Mouse (Mus musculus): ENCODE data around the gene Pald1. TPM values are rescaled to one million over a fixed set of nuclear protein-coding genes. Genes with fewer than 3 reads are reported as not detected.

Gene Pald1
- polyA plus RNA-seq (2014; fragmentation: Nextera tagmentation; extraction: Ambion mirVana), result 10.0 and 15.6 TPM in 2 replicates

DNA sequence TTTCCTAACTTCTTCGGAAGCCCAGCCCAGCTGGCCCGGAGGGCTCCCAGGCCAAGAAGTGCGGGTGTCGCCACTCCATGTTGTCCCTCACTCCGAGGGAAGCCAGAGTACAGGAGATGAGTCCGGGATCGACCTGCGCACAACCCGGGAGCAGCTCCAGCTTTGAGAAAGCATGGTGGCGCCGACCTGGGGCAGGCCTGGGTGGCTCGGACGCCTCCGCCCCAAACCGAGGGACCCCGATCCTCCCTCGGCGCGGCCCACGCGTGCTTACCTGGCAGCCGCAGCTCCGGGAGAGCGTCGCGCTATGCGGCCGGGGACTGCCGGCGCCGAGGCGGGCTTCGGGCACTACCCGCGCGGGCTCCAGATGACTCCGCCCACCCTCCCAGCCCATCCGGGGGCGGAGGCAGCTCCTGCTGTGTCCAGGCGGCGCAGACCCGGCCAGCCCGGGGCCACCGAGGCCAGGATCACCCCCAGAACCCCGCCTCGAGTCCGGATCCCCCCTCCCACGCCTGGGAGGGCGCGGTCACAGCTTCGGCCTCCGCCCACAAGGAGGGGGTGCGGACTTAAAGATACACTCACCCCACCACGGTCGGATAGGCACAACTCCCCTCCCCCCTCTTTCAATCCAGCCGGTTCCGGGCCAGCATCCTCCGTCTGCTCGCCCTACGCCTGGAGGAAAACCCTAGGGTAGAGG lies at the start of gene Pald1:
Gene Pald1 (minus strand): TSS at position 510 of the 694 bp plus-strand sequence.
- H3K4me1 ChIP-seq (ENCODE audit: control insufficient read depth, insufficient read depth, low read length), result peaks cover 14% of the 10 kb centered on the region
- no peaks in the 10 kb centered on the region for H3K36me3 ChIP-seq (ENCODE audit: control insufficient read depth, insufficient read depth, low read length)
- no peaks in the 10 kb centered on the region for H3K27me3 ChIP-seq (replicated peaks; ENCODE audit: control insufficient read depth, insufficient read depth, low read length)
- peak; percentile 80 for DNase-seq (ENCODE audit: low spot score)
- peak; percentile 88 for ATAC-seq
- H3K4me2 ChIP-seq (ENCODE audit: low read length), result peak within 1 kb of the TSS; percentile 86
- H3K9ac ChIP-seq (ENCODE audit: low read length), result peak within 1 kb of the TSS; percentile 77
- H3K9me3 ChIP-seq (replicated peaks; ENCODE audit: control insufficient read depth, low read length), result no peaks in the 10 kb centered on the region
- peak within 1 kb of the TSS; percentile 60 for H3K4me3 ChIP-seq (ENCODE audit: low read depth, low read length)
- H3K27ac ChIP-seq (ENCODE audit: low read depth, low read length), result peak within 1 kb of the TSS; percentile 9
- under 1% methylated on average over 56 of the region's 60 CpGs for WGBS

DNA sequence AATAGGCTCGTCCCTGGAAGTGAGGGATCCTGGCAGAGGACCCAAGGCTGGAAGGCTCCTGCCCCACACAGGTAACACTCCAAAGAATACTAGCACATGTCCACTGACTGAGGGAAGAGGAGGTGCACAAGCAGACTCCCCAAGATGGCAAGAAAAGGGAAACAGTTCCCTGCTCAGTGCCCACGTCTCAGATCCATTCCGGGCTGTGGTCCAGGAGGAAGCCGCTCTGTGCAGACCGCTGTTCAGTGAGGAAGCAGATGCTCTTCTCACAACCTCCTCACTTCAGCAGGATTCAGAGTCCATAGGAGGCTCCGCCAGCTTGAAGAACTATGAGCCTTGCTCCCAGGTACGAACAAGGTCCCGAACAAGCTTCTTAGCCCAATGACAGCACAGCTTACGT lies 48.0 kb upstream of the Pald1 start:
- H3K27me3 ChIP-seq (replicated peaks; ENCODE audit: control insufficient read depth, insufficient read depth, low read length), result no peaks in the 10 kb centered on the region
- H3K36me3 ChIP-seq (ENCODE audit: control insufficient read depth, insufficient read depth, low read length), result peaks cover 55% of the 10 kb centered on the region
- no peak overlapping the region for H3K9ac ChIP-seq (ENCODE audit: low read length)
- ATAC-seq (no peak), DNase-seq (ENCODE audit: low spot score) (no peak)
- no peak overlapping the region for H3K4me2 ChIP-seq (ENCODE audit: low read length)
- no peaks in the 10 kb centered on the region for H3K4me1 ChIP-seq (ENCODE audit: control insufficient read depth, insufficient read depth, low read length)
- no peak overlapping the region for H3K4me3 ChIP-seq (ENCODE audit: low read depth, low read length)
- whole genome bisulfite sequencing, result 88% methylated on average over 9 of the region's 9 CpGs
- H3K27ac ChIP-seq (ENCODE audit: low read depth, low read length), result no peak overlapping the region
- no peaks in the 10 kb centered on the region for H3K9me3 ChIP-seq (replicated peaks; ENCODE audit: control insufficient read depth, low read length)

DNA sequence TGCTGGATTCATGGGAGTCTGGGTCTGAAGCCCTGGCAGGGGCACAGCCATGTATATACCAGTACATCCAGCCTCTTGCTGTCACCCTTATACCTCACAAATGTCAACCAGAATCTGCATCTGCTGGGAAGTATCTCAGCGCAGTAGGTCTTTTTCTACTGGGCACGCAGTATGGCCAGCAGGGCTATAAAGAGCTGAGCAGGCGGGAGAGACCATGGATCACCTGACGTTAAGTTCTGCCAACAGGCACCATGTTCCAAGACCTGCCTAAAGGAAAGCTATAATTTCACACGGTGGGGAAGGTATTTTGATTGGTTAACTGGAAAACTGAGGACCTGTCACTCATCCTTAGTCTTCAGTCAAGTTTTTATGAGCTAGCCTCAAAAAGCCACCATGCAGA lies 45.7 kb upstream of the Pald1 start:
- Histone ChIP-seq H3K4me3 (ENCODE audit: low read depth, low read length) (no peak overlapping the region), H3K27me3 (replicated peaks; ENCODE audit: control insufficient read depth, insufficient read depth, low read length) (no peaks in the 10 kb centered on the region), H3K27ac (ENCODE audit: low read depth, low read length) (no peak overlapping the region), H3K9me3 (replicated peaks; ENCODE audit: control insufficient read depth, low read length) (no peaks in the 10 kb centered on the region), H3K4me2 (ENCODE audit: low read length) (no peak overlapping the region), H3K9ac (ENCODE audit: low read length) (no peak overlapping the region), H3K36me3 (ENCODE audit: control insufficient read depth, insufficient read depth, low read length) (peaks cover 42% of the 10 kb centered on the region), H3K4me1 (ENCODE audit: control insufficient read depth, insufficient read depth, low read length) (peaks cover 7% of the 10 kb centered on the region)
- 87% methylated on average over 5 of the region's 5 CpGs for WGBS
- ATAC-seq (no peak), DNase-seq (ENCODE audit: low spot score) (no peak)

DNA sequence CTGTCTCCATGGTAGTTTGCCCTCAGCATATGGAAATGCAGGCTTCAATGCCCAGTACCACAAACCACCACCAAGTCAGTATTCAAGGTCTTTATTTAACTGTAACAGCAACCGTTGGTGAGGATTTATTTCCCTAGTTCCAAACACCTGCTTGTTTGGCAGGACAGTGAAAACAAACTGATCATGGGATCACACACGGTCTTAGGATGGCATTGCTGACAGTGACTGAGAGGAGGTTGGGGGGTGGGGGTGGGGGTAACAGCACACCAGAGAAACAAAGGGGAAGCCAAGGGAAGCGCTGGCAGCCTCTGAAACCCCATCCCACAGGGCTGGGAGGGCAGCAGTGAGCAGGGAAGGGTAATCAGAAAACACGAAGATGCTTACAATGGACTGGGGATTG lies 45.1 kb upstream of the Pald1 start:
- Histone ChIP-seq H3K27me3 (replicated peaks; ENCODE audit: control insufficient read depth, insufficient read depth, low read length) (no peaks in the 10 kb centered on the region), H3K27ac (ENCODE audit: low read depth, low read length) (no peak overlapping the region)
- 50% methylated on average over 4 of the region's 4 CpGs for WGBS

DNA sequence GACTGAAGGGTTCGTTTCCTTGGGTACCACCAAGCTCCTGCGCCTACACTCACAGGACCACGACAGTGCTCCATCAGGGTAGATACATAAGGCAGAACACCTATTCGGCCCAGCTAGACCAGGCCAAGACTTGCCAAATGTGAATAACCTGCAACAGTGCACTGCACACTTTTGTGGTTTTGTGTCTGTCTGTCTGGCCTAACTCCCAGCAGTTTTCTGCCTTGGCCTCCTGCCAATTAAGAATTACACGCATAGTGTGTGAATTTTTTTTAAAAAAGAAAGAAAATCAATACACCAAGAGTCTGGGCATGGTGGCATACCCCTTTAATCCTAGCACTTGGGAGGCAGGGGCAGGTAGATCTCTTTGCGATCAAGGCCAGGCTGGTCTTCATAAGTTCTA lies 44.6 kb upstream of the Pald1 start:
- Histone ChIP-seq H3K27me3 (replicated peaks; ENCODE audit: control insufficient read depth, insufficient read depth, low read length) (no peaks in the 10 kb centered on the region), H3K4me2 (ENCODE audit: low read length) (no peak overlapping the region), H3K9ac (ENCODE audit: low read length) (no peak overlapping the region), H3K9me3 (replicated peaks; ENCODE audit: control insufficient read depth, low read length) (no peaks in the 10 kb centered on the region), H3K4me3 (ENCODE audit: low read depth, low read length) (no peak overlapping the region), H3K36me3 (ENCODE audit: control insufficient read depth, insufficient read depth, low read length) (peaks cover 31% of the 10 kb centered on the region), H3K27ac (ENCODE audit: low read depth, low read length) (no peak overlapping the region), H3K4me1 (ENCODE audit: control insufficient read depth, insufficient read depth, low read length) (peaks cover 7% of the 10 kb centered on the region)
- DNase-seq (ENCODE audit: low spot score) (no peak), ATAC-seq (no peak)
- 87% methylated on average over 6 of the region's 6 CpGs for WGBS

More for the DNA sequence above, 45.1 kb upstream of the Pald1 start:
- Histone ChIP-seq H3K4me2 (ENCODE audit: low read length) (no peak overlapping the region), H3K4me1 (ENCODE audit: control insufficient read depth, insufficient read depth, low read length) (peaks cover 7% of the 10 kb centered on the region), H3K9ac (ENCODE audit: low read length) (no peak overlapping the region), H3K36me3 (ENCODE audit: control insufficient read depth, insufficient read depth, low read length) (peaks cover 35% of the 10 kb centered on the region), H3K9me3 (replicated peaks; ENCODE audit: control insufficient read depth, low read length) (no peaks in the 10 kb centered on the region), H3K4me3 (ENCODE audit: low read depth, low read length) (no peak overlapping the region)
- DNase-seq (ENCODE audit: low spot score), result no peak
- ATAC-seq, result no peak

DNA sequence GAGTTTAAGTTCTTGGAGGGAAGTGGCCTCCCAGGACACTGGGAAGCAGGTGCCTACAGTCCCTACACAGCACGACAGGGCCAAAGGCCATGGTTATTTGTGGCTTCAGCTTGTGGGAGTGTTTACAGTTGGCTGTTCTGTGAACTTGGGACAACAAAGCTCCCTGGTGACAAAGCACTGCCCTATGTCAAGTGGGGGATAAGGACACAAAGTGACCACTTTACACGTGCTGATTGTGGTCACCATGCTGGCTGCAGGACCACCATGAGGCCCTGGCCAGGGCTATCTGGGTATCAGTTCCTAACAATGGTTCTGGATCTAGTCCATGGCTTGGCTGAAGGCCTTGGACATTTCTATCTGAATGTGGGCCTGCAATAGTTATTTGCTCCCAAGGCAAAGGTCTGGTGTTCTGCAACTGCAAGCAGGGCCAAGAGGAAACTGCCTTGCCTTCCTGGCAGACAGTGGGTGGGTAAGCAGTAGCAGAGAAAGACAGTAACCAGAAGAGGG lies 43.0 kb upstream of the Pald1 start:
- no peak overlapping the region for H3K4me3 ChIP-seq (ENCODE audit: low read depth, low read length)
- H3K27me3 ChIP-seq (replicated peaks; ENCODE audit: control insufficient read depth, insufficient read depth, low read length), result no peaks in the 10 kb centered on the region
- H3K4me2 ChIP-seq (ENCODE audit: low read length), result no peak overlapping the region
- no peak overlapping the region for H3K9ac ChIP-seq (ENCODE audit: low read length)
- ATAC-seq, result no peak
- H3K27ac ChIP-seq (ENCODE audit: low read depth, low read length), result no peak overlapping the region
- no peaks in the 10 kb centered on the region for H3K9me3 ChIP-seq (replicated peaks; ENCODE audit: control insufficient read depth, low read length)
- 68% methylated on average over 2 of the region's 2 CpGs for whole genome bisulfite sequencing
- DNase-seq (ENCODE audit: low spot score), result no peak
- peaks cover 7% of the 10 kb centered on the region for H3K4me1 ChIP-seq (ENCODE audit: control insufficient read depth, insufficient read depth, low read length)
- peaks cover 20% of the 10 kb centered on the region for H3K36me3 ChIP-seq (ENCODE audit: control insufficient read depth, insufficient read depth, low read length)

DNA sequence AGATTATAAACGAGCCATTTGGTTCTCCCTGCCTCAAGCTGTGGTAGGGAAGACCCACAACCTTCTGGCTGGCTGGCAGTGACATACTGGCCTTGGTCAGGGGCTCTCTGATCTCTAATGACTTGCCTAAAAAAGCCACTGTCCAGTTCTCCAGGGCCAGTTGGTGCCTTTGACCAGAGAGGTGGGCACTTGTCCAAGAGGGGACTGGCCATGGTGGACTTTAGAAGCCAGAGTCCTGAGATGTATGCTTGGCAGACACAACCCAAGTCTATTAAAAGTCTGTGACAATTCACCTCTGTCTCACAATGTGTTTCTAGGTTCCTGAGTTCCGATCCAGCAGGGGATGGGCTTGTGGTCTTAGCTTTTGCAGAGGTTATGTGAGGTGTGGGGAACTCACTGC lies 41.7 kb upstream of the Pald1 start:
- H3K27me3 ChIP-seq (replicated peaks; ENCODE audit: control insufficient read depth, insufficient read depth, low read length), result peaks cover 7% of the 10 kb centered on the region
- WGBS, result 68% methylated on average over 2 of the region's 2 CpGs
- H3K4me2 ChIP-seq (ENCODE audit: low read length), result no peak overlapping the region
- DNase-seq (ENCODE audit: low spot score), result no peak
- no peak for ATAC-seq
- H3K4me3 ChIP-seq (ENCODE audit: low read depth, low read length), result no peak overlapping the region
- H3K9me3 ChIP-seq (replicated peaks; ENCODE audit: control insufficient read depth, low read length), result no peaks in the 10 kb centered on the region
- H3K4me1 ChIP-seq (ENCODE audit: control insufficient read depth, insufficient read depth, low read length), result peaks cover 7% of the 10 kb centered on the region
- H3K9ac ChIP-seq (ENCODE audit: low read length), result no peak overlapping the region
- H3K27ac ChIP-seq (ENCODE audit: low read depth, low read length), result no peak overlapping the region
- peaks cover 7% of the 10 kb centered on the region for H3K36me3 ChIP-seq (ENCODE audit: control insufficient read depth, insufficient read depth, low read length)

DNA sequence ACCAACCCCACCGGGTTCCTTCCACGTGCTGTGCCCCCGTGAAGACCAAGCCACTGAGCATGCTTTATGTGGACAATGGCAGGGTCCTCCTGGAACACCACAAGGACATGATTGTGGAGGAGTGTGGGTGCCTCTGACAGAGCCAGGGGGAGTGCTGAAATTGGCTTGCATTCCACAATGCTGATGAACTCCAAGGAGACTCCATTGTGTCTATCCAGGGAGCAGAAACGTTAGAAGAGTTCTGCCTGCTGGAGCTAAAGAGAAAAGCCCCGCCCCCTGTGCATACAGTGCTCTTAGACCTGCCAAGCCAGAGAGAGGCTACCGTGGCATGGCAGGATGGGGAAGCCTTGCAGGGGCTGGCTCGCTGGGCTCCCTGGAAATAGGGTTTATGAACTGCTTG lies 41.2 kb upstream of the Pald1 start:
- H3K4me1 ChIP-seq (ENCODE audit: control insufficient read depth, insufficient read depth, low read length), result peaks cover 7% of the 10 kb centered on the region
- H3K9me3 ChIP-seq (replicated peaks; ENCODE audit: control insufficient read depth, low read length), result no peaks in the 10 kb centered on the region
- ATAC-seq (peak; percentile 49), DNase-seq (ENCODE audit: low spot score) (peak; percentile 77)
- peaks cover 2% of the 10 kb centered on the region; the same call in 1 of the 2 replicates for H3K36me3 ChIP-seq (ENCODE audit: control insufficient read depth, insufficient read depth, low read length)
- WGBS, result 13% methylated on average over 7 of the region's 7 CpGs
- H3K27me3 ChIP-seq (replicated peaks; ENCODE audit: control insufficient read depth, insufficient read depth, low read length), result peaks cover 12% of the 10 kb centered on the region
- H3K9ac ChIP-seq (ENCODE audit: low read length), result 0 out of 2 replicates have a peak overlapping the region, but pooled peaks have one; percentile 1
- H3K4me3 ChIP-seq (ENCODE audit: low read depth, low read length), result no peak overlapping the region
- peak overlapping the region; percentile 24; the same call in 1 of the 2 replicates for H3K4me2 ChIP-seq (ENCODE audit: low read length)
- H3K27ac ChIP-seq (ENCODE audit: low read depth, low read length), result no peak overlapping the region

DNA sequence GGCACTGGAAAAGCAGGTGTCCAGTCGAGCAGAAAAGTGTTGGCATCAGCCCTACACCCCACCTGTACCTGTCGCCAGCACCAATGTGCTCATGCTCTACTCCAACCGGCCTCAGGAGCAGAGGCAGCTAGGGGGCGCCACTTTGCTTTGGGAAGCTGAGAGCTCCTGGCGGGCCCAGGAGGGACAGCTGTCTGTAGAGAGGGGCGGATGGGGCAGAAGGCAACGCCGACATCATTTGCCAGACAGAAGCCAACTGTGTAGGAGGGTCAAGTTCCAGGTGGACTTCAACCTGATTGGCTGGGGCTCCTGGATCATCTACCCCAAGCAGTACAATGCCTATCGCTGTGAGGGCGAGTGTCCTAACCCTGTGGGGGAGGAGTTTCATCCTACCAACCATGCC lies 40.0 kb upstream of the Pald1 start:
- ATAC-seq, result no peak
- H3K4me3 ChIP-seq (ENCODE audit: low read depth, low read length), result no peak overlapping the region
- peaks cover 23% of the 10 kb centered on the region for H3K27me3 ChIP-seq (replicated peaks; ENCODE audit: control insufficient read depth, insufficient read depth, low read length)
- H3K4me2 ChIP-seq (ENCODE audit: low read length), result no peak overlapping the region
- DNase-seq (ENCODE audit: low spot score), result no peak
- peaks cover 7% of the 10 kb centered on the region for H3K4me1 ChIP-seq (ENCODE audit: control insufficient read depth, insufficient read depth, low read length)
- no peaks in the 10 kb centered on the region for H3K9me3 ChIP-seq (replicated peaks; ENCODE audit: control insufficient read depth, low read length)
- no peak overlapping the region for H3K27ac ChIP-seq (ENCODE audit: low read depth, low read length)
- no peak overlapping the region for H3K9ac ChIP-seq (ENCODE audit: low read length)
- H3K36me3 ChIP-seq (ENCODE audit: control insufficient read depth, insufficient read depth, low read length), result no peaks in the 10 kb centered on the region
- WGBS, result 45% methylated on average over 10 of the region's 10 CpGs

Measured in forebrain, embryonic 14.5 days (tissue).